Mouse (Mus musculus) neural tube, embryonic 13.5 days (tissue): ENCODE data around the gene Upk3b. TPM values are rescaled to one million over a fixed set of nuclear protein-coding genes. Genes with fewer than 3 reads are reported as not detected.

Experiments
- ATAC-seq: fragments of 200-750 bp; cut with Nextera tagmentation; 2 replicates; pipeline ENCODE4 v1.8.0; 2017; ENCODE audit warnings: low read depth, mild to moderate bottlenecking, moderate TSS enrichment, moderate library complexity
- H3K27ac ChIP-seq: fragments of 300-500 bp; sonication (generic); replicated peaks from 2 replicates; pipeline ENCODE4 v1.5.1; 2015; ENCODE audit warnings: moderate library complexity, mild to moderate bottlenecking, inconsistent platforms
- H3K27me3 ChIP-seq: fragments of 300-500 bp; sonication (generic); 2 replicates; pipeline ENCODE4 v1.6.1; 2015; ENCODE audit warnings: mild to moderate bottlenecking, inconsistent platforms
- H3K36me3 ChIP-seq: fragments of 300-500 bp; sonication (generic); 2 replicates; pipeline ENCODE4 v1.6.1; 2015; ENCODE audit warnings: mild to moderate bottlenecking, inconsistent platforms
- H3K4me1 ChIP-seq: fragments of 300-500 bp; sonication (generic); replicated peaks from 2 replicates; pipeline ENCODE4 v1.6.1; 2015; ENCODE audit warnings: inconsistent platforms
- H3K4me2 ChIP-seq: fragments of 300-500 bp; sonication (generic); 2 replicates; pipeline ENCODE4 v1.6.1; 2015; ENCODE audit warnings: inconsistent platforms, mild to moderate bottlenecking, moderate library complexity
- H3K4me3 ChIP-seq: fragments of 300-500 bp; sonication (generic); 2 replicates; pipeline ENCODE4 v1.5.1; 2015; ENCODE audit warnings: mild to moderate bottlenecking, inconsistent platforms
- H3K9ac ChIP-seq: fragments of 300-500 bp; sonication (generic); 2 replicates; pipeline ENCODE4 v1.6.1; 2015; ENCODE audit warnings: moderate library complexity, mild to moderate bottlenecking, inconsistent platforms
- H3K9me3 ChIP-seq: fragments of 300-500 bp; sonication (generic); 2 replicates; pipeline ENCODE4 v1.6.1; 2016; ENCODE audit warnings: inconsistent platforms
- WGBS: fragments of 180-500 bp; shearing (Covaris S2); methylation state at CpG from one replicate; pipeline ENCODE4 v1.1.7; 2015; 5-methylcytosine and 5-hydroxymethylcytosine counted together
- polyA plus RNA-seq: library from polyadenylated mRNA; unstranded; fragments of >200 nt; fragmentation: Nextera tagmentation; extraction: Ambion mirVana; gene quantifications from 2 replicates; pipeline ENCODE4 v1.2.1, GENCODE M21; 2015

Gene Upk3b
- polyA plus RNA-seq = 0.14 and 0.20 TPM in 2 replicates

- Histone ChIP-seq H3K27ac (no peak within 1 kb of the TSS), H3K4me3 (no peak within 1 kb of the TSS), H3K36me3 (no peaks in the 10 kb centered on the region), H3K9ac (no peak within 1 kb of the TSS), H3K9me3 (no peaks in the 10 kb centered on the region), H3K4me1 (no peaks in the 10 kb centered on the region), H3K27me3 (no peaks in the 10 kb centered on the region), H3K4me2 (no peak within 1 kb of the TSS)
- no peak for ATAC-seq
- WGBS = 88% methylated on average over 17 of the region's 17 CpGs
Observed at GRCm38 (mm10) chr5:136038258-136039214, at the start of gene Upk3b. Upk3b (plus strand) TSS chr5:136038496.

GRCm38 (mm10) chr5:135990601-135991000 is 47.7 kb upstream of the Upk3b start:
- H3K27ac ChIP-seq = no peak overlapping the region
- H3K27me3 ChIP-seq = no peaks in the 10 kb centered on the region
- no peaks in the 10 kb centered on the region for H3K36me3 ChIP-seq
- H3K4me2 ChIP-seq = no peak overlapping the region
- H3K4me1 ChIP-seq = peaks cover 9% of the 10 kb centered on the region
- no peaks in the 10 kb centered on the region for H3K9me3 ChIP-seq
- H3K4me3 ChIP-seq = no peak overlapping the region
- WGBS = 69% methylated on average over 5 of the region's 5 CpGs
- no peak overlapping the region for H3K9ac ChIP-seq
- ATAC-seq = no peak

- no peaks in the 10 kb centered on the region for H3K9me3 ChIP-seq
- WGBS = 55% methylated on average over 5 of the region's 5 CpGs
- peaks cover 19% of the 10 kb centered on the region for H3K4me1 ChIP-seq
- ATAC-seq = no peak
- no peak overlapping the region for H3K4me3 ChIP-seq
- H3K27me3 ChIP-seq = no peaks in the 10 kb centered on the region
- H3K36me3 ChIP-seq = peaks cover 22% of the 10 kb centered on the region
- H3K27ac ChIP-seq = no peak overlapping the region
- 0 out of 2 replicates have a peak overlapping the region, but pooled peaks have one; percentile 12 for H3K9ac ChIP-seq
- no peak overlapping the region for H3K4me2 ChIP-seq
Observed at GRCm38 (mm10) chr5:135993381-135993965, 44.8 kb upstream of the Upk3b start.

- Histone ChIP-seq H3K27ac (no peak overlapping the region), H3K36me3 (peaks cover 31% of the 10 kb centered on the region), H3K4me1 (peaks cover 19% of the 10 kb centered on the region), H3K4me2 (no peak overlapping the region), H3K4me3 (peak overlapping the region; percentile 82; the same call in 1 of the 2 replicates), H3K9me3 (no peaks in the 10 kb centered on the region), H3K27me3 (no peaks in the 10 kb centered on the region), H3K9ac (no peak overlapping the region)
- 0 out of 2 replicates have a peak, but pooled peaks have one; percentile 6 for ATAC-seq
- 68% methylated on average over 8 of the region's 8 CpGs for WGBS
Observed at GRCm38 (mm10) chr5:135994335-135994724, 44.0 kb upstream of the Upk3b start.

GRCm38 (mm10) chr5:135994725-135995687 is 43.3 kb upstream of the Upk3b start, which contains the start of gene Dtx2:
Dtx2 (plus strand) TSS chr5:135994800.
- under 1% methylated on average over 45 of the region's 47 CpGs for WGBS
- H3K9me3 ChIP-seq = no peaks in the 10 kb centered on the region
- peak within 1 kb of the TSS; percentile 89 for H3K9ac ChIP-seq
- H3K27ac ChIP-seq = peak within 1 kb of the TSS; percentile 88
- no peaks in the 10 kb centered on the region for H3K27me3 ChIP-seq
- peaks cover 37% of the 10 kb centered on the region for H3K36me3 ChIP-seq
- peaks cover 19% of the 10 kb centered on the region for H3K4me1 ChIP-seq
- H3K4me3 ChIP-seq = peak within 1 kb of the TSS; percentile 82
- peak; percentile 94 for ATAC-seq
- H3K4me2 ChIP-seq = peak within 1 kb of the TSS; percentile 83

- Histone ChIP-seq H3K36me3 (peaks cover 37% of the 10 kb centered on the region), H3K9me3 (no peaks in the 10 kb centered on the region), H3K9ac (0 out of 2 replicates have a peak overlapping the region, but pooled peaks have one; percentile 1), H3K4me2 (peak overlapping the region; percentile 83), H3K4me1 (peaks cover 19% of the 10 kb centered on the region), H3K27ac (no peak overlapping the region), H3K4me3 (no peak overlapping the region), H3K27me3 (no peaks in the 10 kb centered on the region)
- 93% methylated on average over 8 of the region's 8 CpGs for WGBS
- no peak for ATAC-seq
Observed at GRCm38 (mm10) chr5:135996162-135996561, 42.1 kb upstream of the Upk3b start.

- no peak overlapping the region for H3K9ac ChIP-seq
- no peak for ATAC-seq
- H3K4me3 ChIP-seq = no peak overlapping the region
- 93% methylated on average over 6 of the region's 6 CpGs for WGBS
- peaks cover 12% of the 10 kb centered on the region for H3K4me1 ChIP-seq
- no peak overlapping the region for H3K27ac ChIP-seq
- no peak overlapping the region for H3K4me2 ChIP-seq
- H3K27me3 ChIP-seq = no peaks in the 10 kb centered on the region
- H3K9me3 ChIP-seq = no peaks in the 10 kb centered on the region
- H3K36me3 ChIP-seq = peaks cover 47% of the 10 kb centered on the region
Observed at GRCm38 (mm10) chr5:136001222-136001621, 37.1 kb upstream of the Upk3b start.

- Histone ChIP-seq H3K27ac (no peak overlapping the region), H3K4me3 (no peak overlapping the region), H3K27me3 (no peaks in the 10 kb centered on the region), H3K9ac (no peak overlapping the region), H3K4me1 (peaks cover 5% of the 10 kb centered on the region; the same call in 1 of the 2 replicates), H3K36me3 (peaks cover 36% of the 10 kb centered on the region), H3K9me3 (no peaks in the 10 kb centered on the region), H3K4me2 (no peak overlapping the region)
- ATAC-seq = no peak
- WGBS = 89% methylated on average over 2 of the region's 2 CpGs
Observed at GRCm38 (mm10) chr5:136002325-136002724, 36.0 kb upstream of the Upk3b start.

GRCm38 (mm10) chr5:136002751-136003151 is 35.5 kb upstream of the Upk3b start:
- H3K36me3 ChIP-seq = peaks cover 32% of the 10 kb centered on the region
- WGBS = 34% methylated on average over 3 of the region's 3 CpGs
- H3K4me1 ChIP-seq = peaks cover 5% of the 10 kb centered on the region; the same call in 1 of the 2 replicates
- no peak overlapping the region for H3K27ac ChIP-seq
- no peaks in the 10 kb centered on the region for H3K27me3 ChIP-seq
- H3K4me3 ChIP-seq = no peak overlapping the region
- H3K9me3 ChIP-seq = no peaks in the 10 kb centered on the region
- ATAC-seq = no peak
- H3K4me2 ChIP-seq = no peak overlapping the region
- no peak overlapping the region for H3K9ac ChIP-seq

- H3K27ac ChIP-seq = no peak overlapping the region
- no peaks in the 10 kb centered on the region for H3K27me3 ChIP-seq
- H3K36me3 ChIP-seq = peaks cover 14% of the 10 kb centered on the region
- H3K9me3 ChIP-seq = no peaks in the 10 kb centered on the region
- no peak overlapping the region for H3K4me3 ChIP-seq
- WGBS = 77% methylated on average over 4 of the region's 4 CpGs
- no peak overlapping the region for H3K9ac ChIP-seq
- ATAC-seq = no peak
- H3K4me1 ChIP-seq = peaks cover 5% of the 10 kb centered on the region; the same call in 1 of the 2 replicates
- no peak overlapping the region for H3K4me2 ChIP-seq
Observed at GRCm38 (mm10) chr5:136004537-136004936, 33.8 kb upstream of the Upk3b start.

GRCm38 (mm10) chr5:136007745-136008144 is 30.6 kb upstream of the Upk3b start:
- Histone ChIP-seq H3K4me2 (no peak overlapping the region), H3K4me3 (no peak overlapping the region), H3K36me3 (peaks cover 27% of the 10 kb centered on the region), H3K9me3 (no peaks in the 10 kb centered on the region), H3K9ac (no peak overlapping the region), H3K27me3 (no peaks in the 10 kb centered on the region), H3K27ac (no peak overlapping the region), H3K4me1 (peaks cover 5% of the 10 kb centered on the region; the same call in 1 of the 2 replicates)
- ATAC-seq = no peak
- WGBS = 82% methylated on average over 7 of the region's 7 CpGs
